Mouse (Mus musculus): ENCODE measurements around the gene Clec4g.

GRCm38 (mm10) chr8:3684530-3684929 is 35.9 kb downstream of the Clec4g start:
- TF ChIP-seq HCFC1 (IDR thresholded peaks at IDR 0.05; ENCODE audit: borderline replicate concordance, insufficient read depth, low read length) (no peak), ZC3H11A (IDR thresholded peaks at IDR 0.05; ENCODE audit: borderline replicate concordance, low read depth, low read length) (no peak), ZNF384 (IDR thresholded peaks at IDR 0.05; ENCODE audit: low read depth, low read length) (no peak)

Measured in ES-E14 (cell line).